In the genomic region with DNA sequence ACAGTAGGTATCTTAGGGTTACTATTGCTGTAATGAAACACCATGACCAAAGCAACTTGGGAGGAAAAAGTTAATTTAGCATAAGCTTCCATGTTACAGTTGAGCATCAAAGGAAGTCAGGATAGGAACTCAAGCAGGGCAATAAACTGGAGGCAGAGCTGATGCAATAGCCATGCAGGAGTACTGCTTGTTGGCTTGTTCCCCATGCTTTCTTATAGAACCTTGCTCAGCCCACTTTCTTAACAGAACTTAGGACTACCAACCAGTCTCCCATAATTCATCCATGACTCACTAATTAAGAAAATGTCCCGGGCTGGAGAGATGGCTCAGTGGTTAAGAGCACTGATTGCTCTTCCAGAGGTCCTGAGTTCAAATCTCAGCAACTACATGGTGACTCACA, we compare ENCODE assay signal across 18 mouse cellular contexts. TPM values are rescaled to one million over a fixed set of nuclear protein-coding genes. Genes with fewer than 3 reads are reported as not detected.
DNase-seq lines count a peak whose midpoint lies in the region; ATAC-seq lines count a peak whose summit lies in the region.
"Had no signal": no experiment of that assay in that cellular context is flagged by ENCODE, and none has a peak within 500 bp of the region (broad histone marks: within the 10 kb centered on the region; RNA-seq: fewer than 3 reads in every experiment).

No protein-coding gene starts in this region.

- DNase-seq in 3T3-L1 (ENCODE audit: low read depth, low spot score) (peak; percentile 65), NIH3T3 (ENCODE audit: low read depth) (peak; percentile 55)
- DNase-seq in kidney, adult 11 months = no peak
- no peak for DNase-seq in gastrocnemius, postnatal 25 days
- no peak for DNase-seq in B cell, adult 2 months
- DNase-seq: adrenal gland, adult 8-10 months; adrenal gland, postnatal 14 days; adrenal gland, postnatal 36 days; cerebellum, adult 11-12 months; cerebellum, adult 2 months; cerebellum, adult 9-10 months; cerebellum, postnatal 10 days; cerebellum, postnatal 25 days had no signal

- ATAC-seq in granulocyte monocyte progenitor cell, adult 5-6 weeks (replicated peaks; ENCODE audit: poor library complexity, severe bottlenecking) = 0 out of 2 replicates have a peak, but pooled peaks have one; percentile 22
- ATAC-seq: activated CD4-positive, CD25-positive, alpha-beta regulatory T cell, adult 4 months; forebrain, embryonic 14.5 days; forebrain, embryonic 16.5 days; Patski had no signal

RNA-seq across cellular contexts. Expression of a gene that starts 12.5 kb away (rescaled TPM):
- total RNA-seq in granulocyte monocyte progenitor cell, adult 5-6 weeks (2014; fragmentation: Nextera tagmentation) = 47.9 and 50.2 TPM in 2 replicates
- 49.0 and 52.6 TPM in 2 replicates for total RNA-seq in granulocyte monocyte progenitor cell, adult 5-6 weeks (2017)
- total RNA-seq in gastrocnemius, postnatal 25 days (2021) = 10 to 100 TPM in 1 of 2 experiments, 1 to 10 TPM in 1; 8.7 to 14.3 TPM

RNA-seq across cellular contexts. Expression of a gene that starts 23.2 kb away (rescaled TPM):
- total RNA-seq in granulocyte monocyte progenitor cell, adult 5-6 weeks (2014; fragmentation: Nextera tagmentation) = 166 and 193 TPM in 2 replicates
- total RNA-seq in granulocyte monocyte progenitor cell, adult 5-6 weeks (2017) = 80.4 and 94.7 TPM in 2 replicates
- total RNA-seq in gastrocnemius, postnatal 25 days (2021) = 10 to 100 TPM; 28.8 to 32.7 TPM

RNA-seq across cellular contexts. Expression of a gene that starts 50.9 kb away (rescaled TPM):
- total RNA-seq in granulocyte monocyte progenitor cell, adult 5-6 weeks (2014; fragmentation: Nextera tagmentation) = 5.9 and 6.4 TPM in 2 replicates
- total RNA-seq in granulocyte monocyte progenitor cell, adult 5-6 weeks (2017) = 8.4 and 9.1 TPM in 2 replicates
- 100 to 1,000 TPM in 1 of 2 experiments, 10 to 100 TPM in 1; 97.5 to 101 TPM for total RNA-seq in gastrocnemius, postnatal 25 days (2021)

Comparison
In these comparisons a context has a peak if more than half of its experiments do, and no peak if none do; other contexts are left out.
1. DNase-seq: peak in 3T3-L1 (single experiment) and NIH3T3 (single experiment); none in kidney, adult 11 months (single experiment), gastrocnemius, postnatal 25 days (single experiment) and B cell, adult 2 months (0 of 2).
2. RNA of a gene that starts 50.9 kb away (total RNA-seq): 97.5 to 101 TPM in gastrocnemius, postnatal 25 days; 5.9 to 9.1 TPM in granulocyte monocyte progenitor cell, adult 5-6 weeks; every median in the first group is over 4 times any median in the second.